Mouse (Mus musculus): ENCODE measurements at regions not wholly inside any gene's neighbourhood (a gene's known extent, or its start where the extent isn't known, plus 50 kb on each side); places are given as distances from the start of the nearest gene placed in this dataset.

GRCm38 (mm10) chr17:82999710-83000109 lies 215.4 kb upstream of the Pkdcc start:
- no peak for TF ChIP-seq POLR2A (IDR thresholded peaks at IDR 0.05; ENCODE audit: low read depth, low read length)
- TF ChIP-seq CTCF (IDR thresholded peaks at IDR 0.05; ENCODE audit: extremely low read depth, insufficient read depth, insufficient read length, insufficient replicate concordance), result no peak

All from spleen, adult 2 months (tissue).